Mouse (Mus musculus): Measurements from ENCODE around the gene Rbms3.

GRCm38 (mm10) chr9:117234065-117234725 is 395.5 kb downstream of the Rbms3 start:
- TF ChIP-seq CTCF (IDR thresholded peaks at IDR 0.05) (no peak), EP300 (IDR thresholded peaks at IDR 0.05) (no peak; the same call in 1 of the 2 replicates)
